Mouse (Mus musculus) forebrain, embryonic 16.5 days (tissue): ENCODE measurements around the gene Abi1. TPM values are rescaled to one million over a fixed set of nuclear protein-coding genes. Genes with fewer than 3 reads are reported as not detected.
A peak's percentile ranks its signal among the peaks of the same experiment; 100 is the strongest.

ENCODE experiments used
- ATAC-seq: fragments of 200-750 bp; cut with Nextera tagmentation; 2 replicates; pipeline ENCODE4 v1.8.0; 2017; ENCODE audit warnings: mild to moderate bottlenecking, moderate library complexity
- H3K27ac ChIP-seq: fragments of 300-500 bp; sonication (generic); 2 replicates; pipeline ENCODE4 v1.5.1; 2014; ENCODE audit warnings: low read length, control low read depth
- H3K27me3 ChIP-seq: fragments of 300-500 bp; sonication (generic); replicated peaks from 2 replicates; pipeline ENCODE4 v1.6.1; 2014; ENCODE audit warnings: low read length; ENCODE audit not compliant: control insufficient read depth, insufficient read depth
- H3K36me3 ChIP-seq: fragments of 300-500 bp; sonication (generic); 2 replicates; pipeline ENCODE4 v1.6.1; 2014; ENCODE audit not compliant: control insufficient read depth, insufficient read depth
- H3K4me1 ChIP-seq: fragments of 300-500 bp; sonication (generic); replicated peaks from 2 replicates; pipeline ENCODE4 v1.6.1; 2014; ENCODE audit warnings: low read length; ENCODE audit not compliant: control insufficient read depth, insufficient read depth
- H3K4me2 ChIP-seq: fragments of 300-500 bp; sonication (generic); 2 replicates; pipeline ENCODE4 v1.6.1; 2014; ENCODE audit warnings: mild to moderate bottlenecking, low read length, control low read depth
- H3K4me3 ChIP-seq: fragments of 300-500 bp; sonication (generic); replicated peaks from 2 replicates; pipeline ENCODE4 v1.5.1; 2014; ENCODE audit warnings: mild to moderate bottlenecking, low read length, control low read depth
- H3K9ac ChIP-seq: fragments of 300-500 bp; sonication (generic); replicated peaks from 2 replicates; pipeline ENCODE4 v1.6.1; 2014; ENCODE audit warnings: low read depth, low read length, control low read depth
- H3K9me3 ChIP-seq: fragments of 300-500 bp; sonication (generic); 2 replicates; pipeline ENCODE4 v1.6.1; 2016; ENCODE audit warnings: low read length; ENCODE audit not compliant: control insufficient read depth
- WGBS: fragments of 180-500 bp; shearing (Covaris S2); extraction: QIAGEN DNeasy Blood & Tissue Kit; methylation state at CpG from one replicate; pipeline ENCODE4 v1.1.7; 2014; 5-methylcytosine and 5-hydroxymethylcytosine counted together
- polyA plus RNA-seq: library from polyadenylated mRNA; unstranded; fragments of >200 nt; fragmentation: Nextera tagmentation; extraction: Ambion mirVana; gene quantifications from 2 replicates; pipeline ENCODE4 v1.2.1, GENCODE M21; 2015

Abi1 gene
- polyA plus RNA-seq, 1 experiment from 2014 or later: 66.9 TPM

GRCm38 (mm10) chr2:23039082-23040000, 700 bp downstream of the Abi1 start:
- under 1% methylated on average over 55 of the region's 59 CpGs for WGBS

GRCm38 (mm10) chr2:23035467-23035866, 4.6 kb downstream of the Abi1 start:
- Histone ChIP-seq H3K36me3 (no peaks in the 10 kb centered on the region), H3K27me3 (no peaks in the 10 kb centered on the region), H3K9ac (no peak overlapping the region), H3K4me3 (no peak overlapping the region), H3K9me3 (no peaks in the 10 kb centered on the region), H3K4me2 (no peak overlapping the region), H3K4me1 (peaks cover 10% of the 10 kb centered on the region), H3K27ac (no peak overlapping the region)
- ATAC-seq: no peak
- WGBS: 93% methylated on average over 1 of the region's 1 CpGs

More at GRCm38 (mm10) chr2:23039082-23040000, 700 bp downstream of the Abi1 start:
- Histone ChIP-seq H3K9ac (peak overlapping the region; percentile 82), H3K27ac (peak overlapping the region; percentile 95), H3K4me2 (peak overlapping the region; percentile 92), H3K27me3 (no peaks in the 10 kb centered on the region), H3K36me3 (no peaks in the 10 kb centered on the region), H3K4me1 (peaks cover 10% of the 10 kb centered on the region), H3K9me3 (no peaks in the 10 kb centered on the region), H3K4me3 (peak overlapping the region; percentile 66)
- ATAC-seq: peak; percentile 82

GRCm38 (mm10) chr2:23034692-23035435, 5.2 kb downstream of the Abi1 start:
- no peak overlapping the region for H3K4me2 ChIP-seq
- H3K4me1 ChIP-seq: peaks cover 10% of the 10 kb centered on the region
- 89% methylated on average over 3 of the region's 3 CpGs for WGBS
- H3K9me3 ChIP-seq: no peaks in the 10 kb centered on the region
- no peak overlapping the region for H3K9ac ChIP-seq
- no peak overlapping the region for H3K4me3 ChIP-seq
- ATAC-seq: no peak
- H3K27ac ChIP-seq: no peak overlapping the region
- H3K27me3 ChIP-seq: no peaks in the 10 kb centered on the region
- no peaks in the 10 kb centered on the region for H3K36me3 ChIP-seq

- 0 out of 2 replicates have a peak, but pooled peaks cover 2% of the 10 kb centered on the region for H3K36me3 ChIP-seq
- ATAC-seq: no peak
- H3K9me3 ChIP-seq: no peaks in the 10 kb centered on the region
- no peak overlapping the region for H3K9ac ChIP-seq
- H3K4me2 ChIP-seq: no peak overlapping the region
- no peak overlapping the region for H3K4me3 ChIP-seq
- no peaks in the 10 kb centered on the region for H3K27me3 ChIP-seq
- no peak overlapping the region for H3K27ac ChIP-seq
- no peaks in the 10 kb centered on the region; the same call in 1 of the 2 replicates for H3K4me1 ChIP-seq
- 96% methylated on average over 4 of the region's 4 CpGs for WGBS
Measured at GRCm38 (mm10) chr2:23030631-23031030, 9.4 kb downstream of the Abi1 start.

- H3K9me3 ChIP-seq: no peaks in the 10 kb centered on the region
- no peak overlapping the region for H3K4me3 ChIP-seq
- ATAC-seq: no peak; the same call in 1 of the 2 replicates
- whole genome bisulfite sequencing: 79% methylated on average over 4 of the region's 4 CpGs
- no peaks in the 10 kb centered on the region; the same call in 1 of the 2 replicates for H3K4me1 ChIP-seq
- H3K27me3 ChIP-seq: no peaks in the 10 kb centered on the region
- H3K9ac ChIP-seq: no peak overlapping the region
- no peak overlapping the region for H3K27ac ChIP-seq
- H3K36me3 ChIP-seq: 0 out of 2 replicates have a peak, but pooled peaks cover 2% of the 10 kb centered on the region
- H3K4me2 ChIP-seq: no peak overlapping the region
Measured at GRCm38 (mm10) chr2:23028826-23029225, 11.2 kb downstream of the Abi1 start.

GRCm38 (mm10) chr2:23026379-23026778, 13.7 kb downstream of the Abi1 start:
- WGBS: 100% methylated on average over 1 of the region's 1 CpGs
- 0 out of 2 replicates have a peak, but pooled peaks cover 2% of the 10 kb centered on the region for H3K36me3 ChIP-seq
- no peaks in the 10 kb centered on the region for H3K9me3 ChIP-seq
- no peak overlapping the region for H3K4me2 ChIP-seq
- no peak overlapping the region for H3K4me3 ChIP-seq
- no peak overlapping the region for H3K27ac ChIP-seq
- H3K27me3 ChIP-seq: no peaks in the 10 kb centered on the region
- H3K4me1 ChIP-seq: peaks cover 8% of the 10 kb centered on the region; the same call in 1 of the 2 replicates
- no peak for ATAC-seq
- H3K9ac ChIP-seq: no peak overlapping the region

- H3K4me3 ChIP-seq: no peak overlapping the region
- 87% methylated on average over 4 of the region's 4 CpGs for WGBS
Measured at GRCm38 (mm10) chr2:23023714-23024282, 16.2 kb downstream of the Abi1 start.

GRCm38 (mm10) chr2:23023023-23023422, 17.0 kb downstream of the Abi1 start:
- ATAC-seq: no peak
- peaks cover 8% of the 10 kb centered on the region; the same call in 1 of the 2 replicates for H3K4me1 ChIP-seq
- H3K27ac ChIP-seq: no peak overlapping the region
- H3K9ac ChIP-seq: no peak overlapping the region
- no peaks in the 10 kb centered on the region for H3K9me3 ChIP-seq
- no peaks in the 10 kb centered on the region for H3K36me3 ChIP-seq
- no peaks in the 10 kb centered on the region for H3K27me3 ChIP-seq
- WGBS: 70% methylated on average over 3 of the region's 3 CpGs
- no peak overlapping the region for H3K4me3 ChIP-seq
- H3K4me2 ChIP-seq: no peak overlapping the region

More at GRCm38 (mm10) chr2:23023714-23024282, 16.2 kb downstream of the Abi1 start:
- Histone ChIP-seq H3K9ac (no peak overlapping the region), H3K27me3 (no peaks in the 10 kb centered on the region), H3K9me3 (no peaks in the 10 kb centered on the region), H3K4me2 (no peak overlapping the region), H3K4me1 (peaks cover 8% of the 10 kb centered on the region; the same call in 1 of the 2 replicates), H3K27ac (no peak overlapping the region), H3K36me3 (no peaks in the 10 kb centered on the region)
- ATAC-seq: no peak

- Histone ChIP-seq H3K9ac (no peak overlapping the region), H3K9me3 (no peaks in the 10 kb centered on the region), H3K27ac (no peak overlapping the region), H3K4me2 (no peak overlapping the region), H3K4me3 (no peak overlapping the region), H3K27me3 (no peaks in the 10 kb centered on the region), H3K36me3 (no peaks in the 10 kb centered on the region), H3K4me1 (peaks cover 8% of the 10 kb centered on the region; the same call in 1 of the 2 replicates)
- ATAC-seq: no peak
- 15% methylated on average over 4 of the region's 4 CpGs for WGBS
Measured at GRCm38 (mm10) chr2:23021721-23022120, 18.3 kb downstream of the Abi1 start.
